Mouse (Mus musculus): Measurements from ENCODE around the gene Fndc3b.
A peak's percentile ranks its signal among the peaks of the same experiment; 100 is the strongest.

Gene Fndc3b

GRCm38 (mm10) chr3:27710648-27711428 is at the start of gene Fndc3b:
Gene Fndc3b (minus strand): TSS chr3:27711307.
- DNase-seq (ENCODE audit: low read depth, low spot score): peak; percentile 95

GRCm38 (mm10) chr3:27760278-27760677 is 49.2 kb upstream of the Fndc3b start:
- DNase-seq (ENCODE audit: low read depth, low spot score): no peak

GRCm38 (mm10) chr3:27758976-27759375 is 47.9 kb upstream of the Fndc3b start:
- DNase-seq (ENCODE audit: low read depth, low spot score): no peak

GRCm38 (mm10) chr3:27751657-27752056 is 40.5 kb upstream of the Fndc3b start:
- DNase-seq (ENCODE audit: low read depth, low spot score): no peak

- no peak for DNase-seq (ENCODE audit: low read depth, low spot score)
Measured at GRCm38 (mm10) chr3:27751156-27751555, 40.0 kb upstream of the Fndc3b start.

- DNase-seq (ENCODE audit: low read depth, low spot score): no peak
Measured at GRCm38 (mm10) chr3:27745651-27746050, 34.5 kb upstream of the Fndc3b start.

GRCm38 (mm10) chr3:27744754-27745153 is 33.6 kb upstream of the Fndc3b start:
- no peak for DNase-seq (ENCODE audit: low read depth, low spot score)

- no peak for DNase-seq (ENCODE audit: low read depth, low spot score)
Measured at GRCm38 (mm10) chr3:27743271-27744145, 32.4 kb upstream of the Fndc3b start.

- DNase-seq (ENCODE audit: low read depth, low spot score): no peak
Measured at GRCm38 (mm10) chr3:27742124-27742523, 31.0 kb upstream of the Fndc3b start.

- DNase-seq (ENCODE audit: low read depth, low spot score): no peak
Measured at GRCm38 (mm10) chr3:27740136-27740535, 29.0 kb upstream of the Fndc3b start.

- DNase-seq (ENCODE audit: low read depth, low spot score): peak; percentile 54
Measured at GRCm38 (mm10) chr3:27736180-27736579, 25.1 kb upstream of the Fndc3b start.

GRCm38 (mm10) chr3:27735113-27735512 is 24.0 kb upstream of the Fndc3b start:
- DNase-seq (ENCODE audit: low read depth, low spot score): no peak

- no peak for DNase-seq (ENCODE audit: low read depth, low spot score)
Measured at GRCm38 (mm10) chr3:27728798-27729782, 18.0 kb upstream of the Fndc3b start.

GRCm38 (mm10) chr3:27728176-27728575 is 17.1 kb upstream of the Fndc3b start:
- peak; percentile 45 for DNase-seq (ENCODE audit: low read depth, low spot score)

- DNase-seq (ENCODE audit: low read depth, low spot score): no peak
Measured at GRCm38 (mm10) chr3:27725752-27726151, 14.6 kb upstream of the Fndc3b start.

GRCm38 (mm10) chr3:27724208-27724607 is 13.1 kb upstream of the Fndc3b start:
- DNase-seq (ENCODE audit: low read depth, low spot score): no peak

- no peak for DNase-seq (ENCODE audit: low read depth, low spot score)
Measured at GRCm38 (mm10) chr3:27718829-27719365, 7.8 kb upstream of the Fndc3b start.

- no peak for DNase-seq (ENCODE audit: low read depth, low spot score)
Measured at GRCm38 (mm10) chr3:27713971-27714370, 2.9 kb upstream of the Fndc3b start.

GRCm38 (mm10) chr3:27712421-27712820 is 1.3 kb upstream of the Fndc3b start:
- no peak for DNase-seq (ENCODE audit: low read depth, low spot score)

GRCm38 (mm10) chr3:27709906-27710647 is 1.0 kb downstream of the Fndc3b start:
- DNase-seq (ENCODE audit: low read depth, low spot score): peak; percentile 37

Measured in mesoderm, embryonic 11.5 days (tissue).